Mouse (Mus musculus) thymus, adult 2 months (tissue): ENCODE results near the gene Mtrf1.

Source experiments
- CTCF ChIP-seq: fragments of 200-500 bp; IDR thresholded peaks from 2 replicates; pipeline ENCODE4 v1.5.1; 2012; ENCODE audit warnings: mild to moderate bottlenecking, control low read depth, low read length, moderate library complexity, borderline replicate concordance; ENCODE audit not compliant: control insufficient read depth, poor library complexity, insufficient read depth; ENCODE audit errors: extremely low read depth
- POLR2A ChIP-seq: fragments of 200-500 bp; IDR thresholded peaks from 2 replicates; pipeline ENCODE4 v1.6.1; 2012; ENCODE audit warnings: mild to moderate bottlenecking, low read length, control low read depth, moderate library complexity; ENCODE audit not compliant: control insufficient read depth, poor library complexity, insufficient read depth; ENCODE audit errors: extremely low read depth

- TF ChIP-seq POLR2A: no peak
- TF ChIP-seq CTCF: no peak
Measured at GRCm38 (mm10) chr14:79413121-79413520, 15.5 kb downstream of the Mtrf1 start.
